In the genomic region with DNA sequence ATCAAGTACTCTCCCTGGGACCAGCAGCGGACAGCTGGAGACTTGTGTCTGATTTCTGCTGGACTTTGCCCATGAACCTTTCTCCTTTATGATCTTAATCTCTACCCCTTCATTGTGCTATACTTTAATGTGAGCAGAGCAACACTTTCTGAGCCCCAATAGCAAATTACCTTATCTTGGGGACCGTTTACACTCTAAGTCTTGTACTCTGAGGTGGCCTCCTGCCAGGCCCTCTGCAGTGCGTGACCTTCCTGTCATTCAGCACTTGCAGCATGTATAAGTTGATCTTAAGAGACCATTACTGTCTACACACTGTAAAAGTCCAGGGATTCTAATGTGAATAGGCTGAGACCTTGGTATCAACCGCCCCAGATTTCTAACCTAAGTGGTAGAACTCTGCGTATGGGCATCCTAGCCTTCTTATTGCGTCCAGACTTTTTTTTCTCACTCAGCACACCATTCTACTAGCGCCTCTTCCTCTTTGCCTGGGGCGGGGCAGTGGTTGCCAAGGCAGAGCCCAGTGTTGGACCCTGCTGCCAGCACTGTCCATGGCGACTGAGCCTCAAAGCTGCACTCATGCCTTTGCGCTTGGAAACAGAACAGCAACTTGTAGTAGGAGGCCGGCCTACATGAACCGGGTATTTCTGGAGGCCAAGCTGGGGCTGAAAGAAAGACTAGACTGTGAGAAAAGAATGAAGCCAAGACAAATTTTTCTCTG, we compare ENCODE assay signal across 23 mouse cellular contexts. TPM values are rescaled to one million over a fixed set of nuclear protein-coding genes. Genes with fewer than 3 reads are reported as not detected.
A peak's percentile ranks its signal among the peaks of the same experiment; 100 is the strongest.
DNase-seq lines count a peak whose midpoint lies in the region; ATAC-seq and TF ChIP-seq lines count a peak whose summit lies in the region.
"Had no signal": no experiment of that assay in that cellular context is flagged by ENCODE, and none has a peak within 500 bp of the region (broad histone marks: within the 10 kb centered on the region; RNA-seq: fewer than 3 reads in every experiment).

No protein-coding gene starts in this region.

- no peaks in the 10 kb centered on the region for H3K36me3 ChIP-seq in small intestine, adult 2 months (ENCODE audit: control insufficient read depth, insufficient read depth, low read length)
- H3K36me3 ChIP-seq: embryonic facial prominence, embryonic 15.5 days; hindbrain, embryonic 12.5 days; kidney, embryonic 15.5 days had no signal

- peaks cover 11% of the 10 kb centered on the region; the same call in 1 of the 2 replicates for H3K4me1 ChIP-seq in small intestine, adult 2 months (ENCODE audit: control insufficient read depth, insufficient read depth, insufficient read length, low read length)
- H3K4me1 ChIP-seq: embryonic facial prominence, embryonic 15.5 days; hindbrain, embryonic 12.5 days; kidney, embryonic 15.5 days had no signal

- DNase-seq in cerebellum, postnatal 10 days: peak; percentile 42 to 58
- peak; percentile 30 to 47 for DNase-seq in layer of hippocampus, postnatal 10 days (ENCODE audit: low spot score in 2 of 2)
- no peak for DNase-seq in layer of hippocampus, adult 8-10 months (ENCODE audit: low spot score in 2 of 2)
- DNase-seq in brain, adult 2 months (ENCODE audit: low read depth, low spot score): peak; percentile 18
- no peak for DNase-seq in spleen, postnatal 10 days (ENCODE audit: low spot score in 2 of 2)
- DNase-seq in left cerebral cortex, adult 18-20 months (ENCODE audit: low spot score in 2 of 2): no peak
- DNase-seq: adrenal gland, postnatal 25 days; cerebellum, adult 11 months; gastrocnemius, postnatal 10 days; kidney, adult 11 months; kidney, postnatal 4 days; layer of hippocampus, adult 9-11 months; liver, postnatal 0 days; thymus, postnatal 14 days had no signal

- H3K27ac ChIP-seq in small intestine, adult 2 months (ENCODE audit: insufficient read depth, low read depth, low read length): peak overlapping the region; percentile 39; the same call in 1 of the 2 replicates
- H3K27ac ChIP-seq: embryonic facial prominence, embryonic 15.5 days; hindbrain, embryonic 12.5 days; kidney, embryonic 15.5 days; macrophage had no signal

- no peak for ATAC-seq in cerebellum, adult (ENCODE audit: insufficient number of reproducible peaks, low FRiP score, low TSS enrichment)
- ATAC-seq: forebrain, embryonic 14.5 days; liver, postnatal 0 days; lung, postnatal 0 days had no signal

- TF ChIP-seq POLR2A in small intestine, adult 2 months (IDR thresholded peaks at IDR 0.05; ENCODE audit: low read depth, low read length): no peak

- 32% methylated on average over 12 of the region's 12 CpGs for WGBS in small intestine, adult 2 months

- no peak for TF ChIP-seq CTCF in small intestine, adult 2 months (IDR thresholded peaks at IDR 0.05; ENCODE audit: extremely low read depth, insufficient read length, insufficient replicate concordance, low read depth, low read length)

- H3K4me3 ChIP-seq in small intestine, adult 2 months (ENCODE audit: low read depth, low read length): no peak overlapping the region
- H3K4me3 ChIP-seq: embryonic facial prominence, embryonic 15.5 days; hindbrain, embryonic 12.5 days; kidney, embryonic 15.5 days had no signal

- H3K27me3 ChIP-seq in small intestine, adult 2 months (ENCODE audit: control insufficient read depth, insufficient read depth, low read length): no peaks in the 10 kb centered on the region
- H3K27me3 ChIP-seq: embryonic facial prominence, embryonic 15.5 days; hindbrain, embryonic 12.5 days had no signal

RNA-seq across cellular contexts. Expression of gene Hormad2, which starts 11.7 kb away (rescaled TPM):
- not detected for total RNA-seq in layer of hippocampus, postnatal 10 days (2021)
- under 1 TPM in 2 of 4 experiments, not detected in 2; 0.23 to 0.65 TPM for total RNA-seq in layer of hippocampus, adult 8-10 months (2022)
- polyA plus RNA-seq in small intestine, adult 2 months (2012; rRNA removed): 0.06 TPM in 1 of 2 replicates, not detected in the other
- total RNA-seq in left cerebral cortex, adult 18-20 months (2021): not detected
- total RNA-seq: heart, postnatal 25 days had no signal
- polyA plus RNA-seq: macrophage had no signal

Comparison
In these comparisons a context has a peak if more than half of its experiments do, and no peak if none do; other contexts are left out.
1. DNase-seq: peak in cerebellum, postnatal 10 days (2 of 2), layer of hippocampus, postnatal 10 days (2 of 2) and brain, adult 2 months (single experiment); none in layer of hippocampus, adult 8-10 months (0 of 2), spleen, postnatal 10 days (0 of 2) and left cerebral cortex, adult 18-20 months (0 of 2).